Mouse (Mus musculus) retina, postnatal 1 day (tissue): ENCODE results near the gene Wfdc10.

Experiments used
- DNase-seq: peaks from one replicate; pipeline ENCODE4 v3.0.0-alpha.2; 2012

Gene Wfdc10

GRCm38 (mm10) chr2:164704235-164704634 lies 48.4 kb downstream of the Wfdc10 start:
- DNase-seq, result no peak

GRCm38 (mm10) chr2:164705328-164705727 lies 49.5 kb downstream of the Wfdc10 start:
- DNase-seq, result no peak

DNA sequence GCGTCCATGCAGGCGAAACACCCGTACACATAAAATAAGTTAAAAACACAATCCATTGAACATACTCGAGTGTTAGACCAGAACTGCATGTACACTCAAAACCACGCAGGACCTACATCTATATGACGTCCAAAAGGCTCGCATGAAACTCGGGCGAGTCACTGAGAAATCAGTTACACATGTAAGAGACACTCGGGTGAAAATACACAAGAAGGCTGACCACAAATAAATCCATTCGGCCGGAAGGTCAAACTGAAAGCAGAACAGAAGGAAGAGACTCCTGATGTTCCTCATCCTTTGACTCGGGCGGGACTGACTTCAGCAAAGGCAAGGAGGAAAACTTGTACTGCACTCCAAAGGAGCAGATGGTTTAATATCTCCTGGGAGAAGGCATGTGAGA lies 50.1 kb downstream of the Wfdc10 start:
- no peak for DNase-seq
